Mouse (Mus musculus) lung, postnatal 14 days (tissue): ENCODE measurements at regions not wholly inside any gene's neighbourhood (a gene's known extent, or its start where the extent isn't known, plus 50 kb on each side); places are given as distances from the start of the nearest gene placed in this dataset.

ENCODE experiments used
- DNase-seq: peaks from one replicate; pipeline ENCODE4 v3.0.0; 2021

- DNase-seq = no peak
Measured at GRCm38 (mm10) chr3:137795754-137796315, 68.5 kb upstream of the H2afz start.

DNA sequence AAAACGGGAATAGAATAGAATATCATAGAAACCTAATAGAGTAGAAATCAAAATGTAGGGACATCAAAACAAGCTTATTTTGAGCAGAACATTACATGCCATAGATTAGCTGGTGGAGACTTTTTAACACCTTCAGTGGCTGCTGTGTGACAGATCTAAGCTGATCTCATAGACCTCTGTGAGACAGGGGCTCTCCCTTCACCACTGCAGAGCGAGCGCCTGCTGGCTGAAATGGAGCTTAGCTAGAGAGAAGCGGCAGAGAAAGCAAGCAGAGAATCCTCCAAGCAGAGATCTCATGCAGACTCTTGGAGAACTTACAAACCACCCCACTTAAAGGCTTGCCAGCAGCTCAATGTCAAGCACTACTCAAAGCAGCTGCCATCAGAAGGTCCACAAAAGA lies 65.5 kb upstream of the H2afz start:
- DNase-seq = no peak

GRCm38 (mm10) chr3:137801402-137802020 lies 62.8 kb upstream of the H2afz start:
- no peak for DNase-seq

DNA sequence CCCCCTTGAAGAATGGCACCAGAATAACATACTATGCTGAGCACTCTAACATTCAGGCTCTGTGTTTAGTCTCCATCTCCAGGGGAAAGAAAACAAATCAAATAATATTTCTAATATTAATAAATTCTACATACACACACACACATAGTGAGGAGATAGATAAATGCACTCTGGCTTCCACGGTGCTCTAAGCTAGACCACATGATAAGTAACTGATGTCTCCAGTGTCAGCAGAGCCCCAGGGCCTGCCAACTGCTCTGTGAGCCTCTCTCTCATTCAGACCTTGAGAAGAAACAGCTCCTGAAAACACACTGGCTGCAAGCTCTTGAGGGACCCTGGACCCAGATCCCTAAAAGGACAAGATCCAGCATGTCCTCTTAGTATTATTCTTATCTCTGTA lies 56.9 kb upstream of the H2afz start:
- DNase-seq = no peak

DNA sequence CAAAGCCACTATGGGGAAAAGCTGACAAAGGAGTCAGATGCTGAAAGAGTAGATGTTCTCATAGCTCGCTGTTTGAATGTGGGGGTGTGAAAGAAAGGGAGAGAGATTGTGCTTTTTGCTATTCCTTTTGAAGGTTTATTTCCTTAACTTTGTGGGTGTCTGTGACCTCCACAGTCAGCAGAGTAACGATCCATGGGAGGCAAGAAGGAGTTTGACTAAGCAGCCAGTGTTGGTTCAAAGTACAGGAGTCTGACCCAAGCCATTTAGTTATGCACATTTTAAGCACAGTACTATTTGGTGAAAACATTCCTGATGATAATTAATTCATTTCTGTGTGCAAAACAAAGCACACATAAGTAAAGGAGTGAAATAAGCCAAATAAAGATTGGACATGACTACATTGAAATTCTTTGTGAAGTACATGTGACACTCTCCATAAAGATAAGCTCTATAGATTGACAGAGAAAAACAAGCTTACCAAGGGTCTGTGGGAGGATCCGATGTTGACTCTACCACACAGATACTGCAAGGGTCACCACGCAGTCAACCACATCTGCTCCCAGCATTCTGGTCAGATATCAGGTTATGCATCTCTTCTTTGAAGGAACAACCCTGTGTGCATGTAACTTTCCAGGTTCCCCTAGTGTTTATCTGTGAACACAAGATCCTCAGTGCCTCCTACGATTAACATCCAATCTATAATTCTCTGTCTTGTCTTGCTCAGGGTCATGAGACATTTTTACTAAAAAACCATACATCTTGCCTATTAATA lies 56.2 kb upstream of the H2afz start:
- no peak for DNase-seq

GRCm38 (mm10) chr3:137810123-137810522 lies 54.2 kb upstream of the H2afz start:
- no peak for DNase-seq
